Mouse (Mus musculus): ENCODE results near the gene Fam189b.

DNA sequence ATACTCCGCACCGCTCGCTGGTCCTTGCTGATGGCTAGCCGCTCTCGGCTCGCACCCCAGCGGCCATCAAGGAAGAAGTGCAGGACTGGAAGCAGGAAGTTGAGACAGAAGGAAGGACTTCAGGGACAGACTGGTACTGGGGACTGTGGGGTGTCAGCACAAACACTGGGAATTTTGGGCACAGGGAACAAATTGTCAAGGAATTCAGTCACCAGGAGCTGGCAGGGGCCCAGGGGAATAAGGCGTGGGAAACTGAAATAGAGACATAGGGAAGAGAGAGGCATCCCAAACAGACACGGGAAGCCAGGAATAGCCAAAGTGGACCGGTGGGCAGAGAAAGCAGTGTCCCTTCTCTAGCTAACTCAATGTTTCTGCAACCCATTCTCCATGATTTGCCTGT lies 53.6 kb downstream of the Fam189b start:
- TF ChIP-seq CTCF (IDR thresholded peaks at IDR 0.05; ENCODE audit: borderline replicate concordance, insufficient read depth, low read depth, low read length), result no peak
- TF ChIP-seq POLR2A (IDR thresholded peaks at IDR 0.05; ENCODE audit: borderline replicate concordance, insufficient read depth, low read length), result no peak
